Mouse (Mus musculus) heart, embryonic 11.5 days (tissue): Measurements from ENCODE around the gene 4933407L21Rik. TPM values are rescaled to one million over a fixed set of nuclear protein-coding genes. Genes with fewer than 3 reads are reported as not detected.
A peak's percentile ranks its signal among the peaks of the same experiment; 100 is the strongest.

Experiments used
- ATAC-seq: fragments of 200-750 bp; cut with Nextera tagmentation; replicated peaks from 2 replicates; pipeline ENCODE4 v1.8.0; 2017; ENCODE audit warnings: moderate library complexity; ENCODE audit not compliant: insufficient number of reproducible peaks, low FRiP score, low TSS enrichment
- H3K27ac ChIP-seq: fragments of 300-500 bp; sonication (generic); 2 replicates; pipeline ENCODE4 v1.5.1; 2014; ENCODE audit warnings: mild to moderate bottlenecking, low read depth, low read length
- H3K27me3 ChIP-seq: fragments of 300-500 bp; sonication (generic); 2 replicates; pipeline ENCODE4 v1.6.1; 2014; ENCODE audit warnings: mild to moderate bottlenecking, low read length, mixed read lengths; ENCODE audit not compliant: control insufficient read depth, insufficient read depth
- H3K36me3 ChIP-seq: fragments of 300-500 bp; sonication (generic); 2 replicates; pipeline ENCODE4 v1.6.1; 2014; ENCODE audit warnings: mild to moderate bottlenecking, low read length, moderate library complexity, mixed read lengths; ENCODE audit not compliant: control insufficient read depth, insufficient read depth
- H3K4me1 ChIP-seq: fragments of 300-500 bp; sonication (generic); 2 replicates; pipeline ENCODE4 v1.6.1; 2014; ENCODE audit warnings: low read length; ENCODE audit not compliant: control insufficient read depth, insufficient read depth
- H3K4me2 ChIP-seq: fragments of 300-500 bp; sonication (generic); 2 replicates; pipeline ENCODE4 v1.6.1; 2014; ENCODE audit warnings: mild to moderate bottlenecking, moderate library complexity
- H3K4me3 ChIP-seq: fragments of 300-500 bp; sonication (generic); 2 replicates; pipeline ENCODE4 v1.5.1; 2014; ENCODE audit warnings: low read depth, low read length
- H3K9ac ChIP-seq: fragments of 300-500 bp; sonication (generic); 2 replicates; pipeline ENCODE4 v1.6.1; 2014; ENCODE audit warnings: mild to moderate bottlenecking, low read depth, low read length, moderate library complexity
- H3K9me3 ChIP-seq: fragments of 300-500 bp; sonication (generic); replicated peaks from 2 replicates; pipeline ENCODE4 v1.6.1; 2016; ENCODE audit warnings: low read length; ENCODE audit not compliant: control insufficient read depth
- WGBS: fragments of 180-500 bp; shearing (Covaris S2); extraction: QIAGEN DNeasy Blood & Tissue Kit; methylation state at CpG from one replicate; pipeline ENCODE4 v1.1.7; 2014; ENCODE audit not compliant: insufficient replicate concordance; 5-methylcytosine and 5-hydroxymethylcytosine counted together
- polyA plus RNA-seq: library from polyadenylated mRNA; unstranded; fragments of >200 nt; fragmentation: Nextera tagmentation; extraction: Ambion mirVana; gene quantifications from 2 replicates; pipeline ENCODE4 v1.2.1, GENCODE M21; 2014

4933407L21Rik gene
- polyA plus RNA-seq, 1 experiment from 2014 or later = not detected

GRCm38 (mm10) chr1:85897901-85898760, 30.2 kb upstream of the 4933407L21Rik start:
- peak overlapping the region; percentile 39 for H3K4me2 ChIP-seq
- no peaks in the 10 kb centered on the region; the same call in 1 of the 2 replicates for H3K36me3 ChIP-seq
- 0 out of 2 replicates have a peak overlapping the region, but pooled peaks have one; percentile 35 for H3K27ac ChIP-seq
- ATAC-seq = no peak
- H3K4me3 ChIP-seq = no peak overlapping the region
- 0 out of 2 replicates have a peak overlapping the region, but pooled peaks have one; percentile 5 for H3K9ac ChIP-seq
- WGBS = 35% methylated on average over 8 of the region's 8 CpGs
- peaks cover 71% of the 10 kb centered on the region for H3K4me1 ChIP-seq
- no peaks in the 10 kb centered on the region for H3K27me3 ChIP-seq
- H3K9me3 ChIP-seq = no peaks in the 10 kb centered on the region

GRCm38 (mm10) chr1:85898761-85899387, 29.4 kb upstream of the 4933407L21Rik start:
- Histone ChIP-seq H3K27me3 (no peaks in the 10 kb centered on the region), H3K4me1 (peaks cover 71% of the 10 kb centered on the region), H3K27ac (no peak overlapping the region), H3K36me3 (peaks cover 5% of the 10 kb centered on the region), H3K9me3 (no peaks in the 10 kb centered on the region), H3K4me2 (peak overlapping the region; percentile 39; the same call in 1 of the 2 replicates), H3K9ac (0 out of 2 replicates have a peak overlapping the region, but pooled peaks have one; percentile 5), H3K4me3 (no peak overlapping the region)
- whole genome bisulfite sequencing = 58% methylated on average over 12 of the region's 12 CpGs
- no peak for ATAC-seq

- no peaks in the 10 kb centered on the region for H3K9me3 ChIP-seq
- H3K27me3 ChIP-seq = no peaks in the 10 kb centered on the region
- no peak overlapping the region for H3K9ac ChIP-seq
- peaks cover 9% of the 10 kb centered on the region for H3K36me3 ChIP-seq
- peaks cover 71% of the 10 kb centered on the region for H3K4me1 ChIP-seq
- H3K27ac ChIP-seq = 0 out of 2 replicates have a peak overlapping the region, but pooled peaks have one; percentile 22
- H3K4me2 ChIP-seq = no peak overlapping the region
- H3K4me3 ChIP-seq = no peak overlapping the region
- no peak for ATAC-seq
Measured at GRCm38 (mm10) chr1:85899388-85899761, 28.9 kb upstream of the 4933407L21Rik start.

DNA sequence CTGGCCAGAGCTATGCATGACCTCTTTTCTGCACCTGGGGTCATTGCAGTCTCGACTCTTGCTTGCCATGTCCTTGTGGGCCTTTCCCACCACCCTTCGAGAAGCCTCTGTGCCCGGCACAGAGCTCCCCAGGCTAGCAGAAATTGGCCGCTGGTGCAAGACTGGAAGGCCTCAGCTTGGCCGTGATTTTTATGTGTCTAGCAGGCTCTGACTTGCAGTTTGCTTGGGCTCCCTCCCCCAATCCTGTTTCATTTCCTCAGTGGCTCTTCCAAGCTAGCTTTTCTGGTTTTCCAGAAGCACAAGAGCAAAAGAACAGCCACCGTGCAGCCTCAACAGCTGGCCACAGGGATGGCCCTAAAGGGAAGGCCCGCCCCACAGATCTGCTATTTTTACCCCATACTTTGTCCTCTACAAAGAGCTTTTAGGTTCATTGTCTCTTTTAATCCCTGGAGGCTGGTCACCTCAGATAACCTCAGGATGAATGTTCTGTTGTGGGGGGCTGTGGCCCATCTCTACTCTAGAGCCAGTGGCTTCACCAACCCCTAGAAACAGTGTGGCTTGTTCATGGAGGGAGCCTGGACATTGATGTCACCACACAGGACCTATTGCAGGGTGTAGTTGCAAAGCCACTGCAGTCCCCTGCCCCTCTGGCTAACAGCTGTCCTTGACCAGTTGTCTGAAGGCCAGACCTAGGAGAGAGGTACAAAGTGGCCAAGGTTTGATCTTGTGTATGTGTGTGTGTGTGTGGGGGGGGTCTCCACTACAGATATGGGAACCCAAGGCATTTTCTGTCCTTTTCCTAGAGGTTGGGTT, 27.6 kb upstream of the 4933407L21Rik start:
- Histone ChIP-seq H3K27ac (peak overlapping the region; percentile 47; the same call in 1 of the 2 replicates), H3K9me3 (no peaks in the 10 kb centered on the region), H3K9ac (no peak overlapping the region), H3K4me3 (no peak overlapping the region), H3K4me2 (peak overlapping the region; percentile 2), H3K27me3 (no peaks in the 10 kb centered on the region), H3K36me3 (peaks cover 21% of the 10 kb centered on the region), H3K4me1 (peaks cover 76% of the 10 kb centered on the region)
- ATAC-seq = no peak
- 43% methylated on average over 7 of the region's 7 CpGs for WGBS

DNA sequence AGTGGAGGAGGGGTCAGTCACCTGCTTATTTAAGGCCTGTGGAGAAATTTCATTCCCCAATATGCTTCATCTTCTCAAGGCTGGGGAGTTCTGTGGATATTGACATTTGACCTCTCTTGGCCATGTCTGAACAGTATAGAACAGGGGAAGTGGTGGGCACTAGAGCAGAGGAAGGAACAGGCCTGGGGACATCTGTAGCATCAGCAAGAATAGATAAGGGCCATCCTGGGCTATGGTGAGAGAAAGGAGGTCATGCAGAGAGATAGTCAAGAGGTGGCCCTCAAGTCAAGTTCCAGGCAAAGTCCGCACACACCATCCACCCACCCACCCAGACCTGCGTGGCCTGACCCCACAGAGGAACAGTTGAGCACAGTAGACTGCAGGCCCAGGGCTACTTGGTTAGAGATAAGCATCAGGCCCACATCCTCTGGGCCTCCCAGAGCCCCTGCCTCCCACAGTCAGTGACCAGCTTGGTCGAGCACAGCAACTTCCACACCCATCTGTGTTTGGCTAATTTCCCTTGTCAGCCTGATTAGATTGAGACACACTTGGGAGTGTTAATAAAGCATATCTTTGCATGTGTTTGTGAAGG, 26.7 kb upstream of the 4933407L21Rik start:
- no peak overlapping the region for H3K4me3 ChIP-seq
- H3K27ac ChIP-seq = peak overlapping the region; percentile 62
- no peak overlapping the region for H3K9ac ChIP-seq
- H3K9me3 ChIP-seq = no peaks in the 10 kb centered on the region
- WGBS = 48% methylated on average over 3 of the region's 3 CpGs
- no peaks in the 10 kb centered on the region for H3K27me3 ChIP-seq
- peaks cover 76% of the 10 kb centered on the region for H3K4me1 ChIP-seq
- H3K36me3 ChIP-seq = peaks cover 29% of the 10 kb centered on the region
- ATAC-seq = peak; percentile 33; the same call in 1 of the 2 replicates
- H3K4me2 ChIP-seq = no peak overlapping the region

DNA sequence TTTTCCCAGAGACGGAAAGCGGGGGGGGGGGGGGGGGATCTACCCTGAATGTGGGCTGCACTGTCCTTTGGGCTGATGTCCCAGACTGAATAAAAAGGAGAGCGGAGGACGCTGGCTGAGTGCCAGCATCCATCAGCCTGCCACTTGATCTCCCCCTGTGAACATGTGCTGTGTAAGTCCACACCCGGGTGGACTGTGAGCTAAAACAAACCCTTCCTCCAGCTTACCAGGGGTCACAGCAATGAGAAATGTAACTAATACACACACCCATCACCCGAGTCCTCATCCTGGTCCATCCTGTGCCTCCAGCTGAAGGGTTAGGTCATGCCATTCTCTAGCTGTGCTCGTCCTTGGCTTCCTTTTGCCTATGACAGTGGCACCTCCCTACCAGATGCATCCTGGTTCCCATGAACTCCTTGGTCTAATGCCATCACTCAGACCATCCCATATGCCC, 26.1 kb upstream of the 4933407L21Rik start:
- H3K4me1 ChIP-seq = peaks cover 72% of the 10 kb centered on the region
- H3K36me3 ChIP-seq = peaks cover 31% of the 10 kb centered on the region
- H3K4me3 ChIP-seq = no peak overlapping the region
- WGBS = 20% methylated on average over 7 of the region's 7 CpGs
- no peak overlapping the region for H3K9ac ChIP-seq
- H3K9me3 ChIP-seq = no peaks in the 10 kb centered on the region
- peak; percentile 19; the same call in 1 of the 2 replicates for ATAC-seq
- peak overlapping the region; percentile 4; the same call in 1 of the 2 replicates for H3K4me2 ChIP-seq
- H3K27ac ChIP-seq = peak overlapping the region; percentile 62
- H3K27me3 ChIP-seq = no peaks in the 10 kb centered on the region

DNA sequence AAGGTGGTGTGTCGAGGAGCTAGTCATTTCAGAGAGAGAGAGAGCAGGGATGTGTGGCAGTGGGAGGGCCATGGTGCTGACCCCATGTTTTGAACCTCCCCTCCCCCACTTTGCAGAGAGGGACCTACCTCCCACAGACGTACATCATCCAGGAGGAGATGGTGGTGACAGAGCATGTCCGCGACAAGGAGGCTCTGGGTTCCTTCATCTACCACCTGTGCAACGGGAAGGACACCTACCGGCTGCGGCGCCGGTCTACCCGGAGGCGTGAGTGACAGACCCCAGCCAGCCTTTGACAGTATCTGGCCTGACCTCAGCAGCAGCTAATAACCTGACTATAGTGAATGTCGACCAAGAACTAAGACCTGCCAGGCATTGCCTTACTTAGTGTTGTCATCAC, 21.4 kb upstream of the 4933407L21Rik start:
- Histone ChIP-seq H3K4me2 (no peak overlapping the region), H3K9me3 (0 out of 2 replicates have a peak, but pooled peaks cover 3% of the 10 kb centered on the region), H3K9ac (no peak overlapping the region), H3K27ac (0 out of 2 replicates have a peak overlapping the region, but pooled peaks have one; percentile 10), H3K27me3 (no peaks in the 10 kb centered on the region), H3K36me3 (peaks cover 36% of the 10 kb centered on the region), H3K4me1 (peaks cover 40% of the 10 kb centered on the region), H3K4me3 (no peak overlapping the region)
- 43% methylated on average over 12 of the region's 12 CpGs for WGBS
- ATAC-seq = peak; percentile 75
